Mouse (Mus musculus): ENCODE measurements at regions not wholly inside any gene's neighbourhood (a gene's known extent, or its start where the extent isn't known, plus 50 kb on each side); places are given as distances from the start of the nearest gene placed in this dataset.

GRCm38 (mm10) chr9:111838069-111838820 is 148.1 kb upstream of the Stac start:
- no peak for DNase-seq (ENCODE audit: low spot score in 2 of 2)

- no peak for DNase-seq (ENCODE audit: low spot score in 2 of 2)
Observed at GRCm38 (mm10) chr9:111822094-111822493, 131.9 kb upstream of the Stac start.

DNA sequence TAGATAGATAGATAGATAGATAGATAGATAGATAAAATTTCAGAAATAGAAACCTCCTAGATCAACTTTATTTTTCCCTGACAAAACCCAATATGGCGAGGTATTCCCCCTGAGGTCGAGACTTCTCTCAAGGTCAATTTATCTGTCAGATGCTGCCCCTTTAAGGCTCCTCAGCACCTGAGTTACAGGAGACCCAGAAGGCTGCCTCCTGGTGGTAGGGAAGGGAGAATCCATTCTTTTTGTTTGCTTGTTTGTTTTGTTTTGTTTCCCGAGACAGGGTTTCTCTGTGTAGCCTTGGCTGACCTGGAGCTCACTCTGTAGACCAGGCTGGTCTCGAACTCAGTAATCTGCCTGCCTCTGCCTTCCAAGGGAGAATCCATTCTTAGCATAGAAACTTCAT is 127.3 kb upstream of the Stac start:
- DNase-seq (ENCODE audit: low spot score in 2 of 2), result no peak

GRCm38 (mm10) chr9:111804931-111805330 is 114.8 kb upstream of the Stac start:
- DNase-seq (ENCODE audit: low spot score in 2 of 2), result no peak

- DNase-seq (ENCODE audit: low spot score in 2 of 2), result no peak
Observed at GRCm38 (mm10) chr9:111801381-111801780, 111.2 kb upstream of the Stac start.

DNA sequence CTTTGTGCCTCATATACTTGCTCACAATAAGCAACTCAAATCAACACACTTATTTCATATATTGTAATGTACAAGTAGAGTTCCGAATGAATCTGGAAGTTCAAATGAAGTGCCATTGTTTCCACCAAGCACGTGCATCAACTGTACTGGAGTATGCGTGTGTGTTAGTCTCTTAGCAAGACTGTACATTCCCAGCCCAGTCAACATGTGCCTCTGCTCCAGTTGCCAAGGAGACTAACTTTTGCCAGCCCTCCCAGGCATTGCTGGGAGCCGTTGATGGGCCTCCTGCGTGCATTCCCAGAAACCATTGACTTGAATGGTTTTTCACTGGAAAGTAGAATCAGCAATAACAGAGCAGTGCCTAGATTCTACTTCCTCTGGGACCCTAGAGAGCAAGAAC is 110.7 kb upstream of the Stac start:
- no peak for DNase-seq (ENCODE audit: low spot score in 2 of 2)

DNA sequence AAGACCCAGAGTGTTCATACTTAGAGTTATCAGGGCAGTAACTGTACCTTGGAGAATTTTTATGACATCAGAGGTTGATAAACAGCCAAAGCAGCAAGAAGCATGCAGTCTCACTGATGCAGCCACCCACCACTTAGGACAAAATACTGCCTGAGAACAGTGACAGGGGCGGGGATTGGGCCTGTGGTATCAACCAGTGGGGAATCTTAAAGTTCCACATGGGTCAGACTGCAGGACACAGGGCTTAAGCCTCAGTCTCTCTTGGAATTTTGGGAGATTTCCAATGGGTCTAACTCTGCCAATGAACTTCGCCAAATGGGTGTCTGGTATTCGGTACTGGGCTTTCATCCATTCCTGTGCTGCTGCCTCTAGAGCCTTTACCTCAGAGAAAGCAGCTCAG is 88.8 kb upstream of the Stac start:
- DNase-seq (ENCODE audit: low spot score in 2 of 2), result no peak

- DNase-seq (ENCODE audit: low spot score in 2 of 2), result no peak
Observed at GRCm38 (mm10) chr9:111777433-111778135, 87.4 kb upstream of the Stac start.

- no peak for DNase-seq (ENCODE audit: low spot score in 2 of 2)
Observed at GRCm38 (mm10) chr9:111774229-111774628, 84.1 kb upstream of the Stac start.

GRCm38 (mm10) chr9:111762653-111763468 is 72.7 kb upstream of the Stac start:
- no peak for DNase-seq (ENCODE audit: low spot score in 2 of 2)

GRCm38 (mm10) chr9:111755235-111755634 is 65.1 kb upstream of the Stac start:
- no peak for DNase-seq (ENCODE audit: low spot score in 2 of 2)

DNA sequence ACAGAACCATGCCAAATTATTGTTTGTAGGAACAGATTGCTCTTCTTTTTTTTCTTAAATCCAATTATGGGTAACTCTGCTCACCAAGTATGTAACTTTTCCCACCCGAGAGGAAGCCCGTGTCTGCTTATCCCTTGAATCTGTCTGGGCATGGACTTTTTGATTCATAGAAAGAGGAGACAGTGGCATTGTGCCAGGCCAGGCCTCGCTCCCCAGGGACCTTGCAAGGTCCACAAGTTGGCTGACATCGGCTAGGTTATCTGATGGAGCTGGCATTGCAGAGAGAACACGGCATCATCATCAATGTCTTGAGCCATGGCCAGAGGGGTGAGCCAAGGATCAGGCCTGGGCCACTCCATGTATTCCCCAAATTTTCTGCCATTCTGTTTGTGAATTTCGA is 56.0 kb upstream of the Stac start:
- no peak for DNase-seq (ENCODE audit: low spot score in 2 of 2)

DNA sequence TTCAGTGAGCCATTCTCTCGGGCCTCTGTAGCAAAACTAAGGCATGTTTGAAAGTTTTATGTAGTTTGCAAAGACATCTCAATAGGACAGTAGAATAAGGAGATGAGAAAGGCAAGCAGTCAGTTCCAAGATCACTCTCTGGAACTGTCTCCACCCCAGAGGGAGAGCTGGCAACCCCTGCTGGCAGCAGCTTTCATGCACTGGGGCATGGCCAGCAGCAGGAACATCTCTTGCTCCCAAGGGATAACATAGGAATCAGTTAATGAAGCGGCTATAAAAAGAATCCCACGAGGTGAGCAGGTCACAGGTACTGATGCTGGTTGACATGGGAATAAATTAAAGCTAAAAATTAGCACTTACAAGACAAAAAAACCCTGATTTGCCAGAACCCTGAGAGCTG is 55.1 kb upstream of the Stac start:
- no peak for DNase-seq (ENCODE audit: low spot score in 2 of 2)

Data from spleen, postnatal 36 days (tissue).